Mouse (Mus musculus) brain, adult 2 months (tissue): ENCODE results near the gene Crebl2.

ENCODE experiments used
- DNase-seq: peaks from one replicate; pipeline ENCODE4 v3.0.0; 2011; ENCODE audit warnings: low read depth, low spot score

The Crebl2 gene

GRCm38 (mm10) chr6:134905811-134906210, 75.9 kb downstream of the Crebl2 start:
- no peak for DNase-seq
